Mouse (Mus musculus) hindbrain, embryonic 13.5 days (tissue): ENCODE measurements around the gene Fgfr1op2. TPM values are rescaled to one million over a fixed set of nuclear protein-coding genes. Genes with fewer than 3 reads are reported as not detected.

ENCODE experiments used
- ATAC-seq: fragments of 200-750 bp; cut with Nextera tagmentation; 2 replicates; pipeline ENCODE4 v1.8.0; 2017; ENCODE audit warnings: moderate TSS enrichment; ENCODE audit not compliant: low FRiP score
- H3K27ac ChIP-seq: fragments of 300-500 bp; sonication (generic); 2 replicates; pipeline ENCODE4 v1.5.1; 2015; ENCODE audit warnings: inconsistent platforms, mild to moderate bottlenecking, moderate library complexity
- H3K27me3 ChIP-seq: fragments of 300-500 bp; sonication (generic); 2 replicates; pipeline ENCODE4 v1.6.1; 2015; ENCODE audit warnings: mild to moderate bottlenecking, inconsistent platforms
- H3K36me3 ChIP-seq: fragments of 300-500 bp; sonication (generic); 2 replicates; pipeline ENCODE4 v1.6.1; 2015; ENCODE audit warnings: mild to moderate bottlenecking, inconsistent platforms
- H3K4me1 ChIP-seq: fragments of 300-500 bp; sonication (generic); replicated peaks from 2 replicates; pipeline ENCODE4 v1.6.1; 2015; ENCODE audit warnings: inconsistent platforms
- H3K4me2 ChIP-seq: fragments of 300-500 bp; sonication (generic); 2 replicates; pipeline ENCODE4 v1.6.1; 2015; ENCODE audit warnings: inconsistent platforms, mild to moderate bottlenecking, moderate library complexity
- H3K4me3 ChIP-seq: fragments of 300-500 bp; sonication (generic); 2 replicates; pipeline ENCODE4 v1.5.1; 2015; ENCODE audit warnings: mild to moderate bottlenecking, inconsistent platforms
- H3K9ac ChIP-seq: fragments of 300-500 bp; sonication (generic); 2 replicates; pipeline ENCODE4 v1.6.1; 2015; ENCODE audit warnings: mild to moderate bottlenecking, inconsistent platforms
- H3K9me3 ChIP-seq: fragments of 300-500 bp; sonication (generic); 2 replicates; pipeline ENCODE4 v1.6.1; 2016; ENCODE audit warnings: inconsistent platforms
- WGBS: fragments of 180-500 bp; shearing (Covaris S2); methylation state at CpG from one replicate; pipeline ENCODE4 v1.1.7; 2015; 5-methylcytosine and 5-hydroxymethylcytosine counted together
- polyA plus RNA-seq: library from polyadenylated mRNA; unstranded; fragments of >200 nt; fragmentation: Nextera tagmentation; extraction: Ambion mirVana; gene quantifications from 2 replicates; pipeline ENCODE4 v1.2.1, GENCODE M21; 2015

Gene Fgfr1op2
- polyA plus RNA-seq, result 48.7 and 53.1 TPM in 2 replicates

DNA sequence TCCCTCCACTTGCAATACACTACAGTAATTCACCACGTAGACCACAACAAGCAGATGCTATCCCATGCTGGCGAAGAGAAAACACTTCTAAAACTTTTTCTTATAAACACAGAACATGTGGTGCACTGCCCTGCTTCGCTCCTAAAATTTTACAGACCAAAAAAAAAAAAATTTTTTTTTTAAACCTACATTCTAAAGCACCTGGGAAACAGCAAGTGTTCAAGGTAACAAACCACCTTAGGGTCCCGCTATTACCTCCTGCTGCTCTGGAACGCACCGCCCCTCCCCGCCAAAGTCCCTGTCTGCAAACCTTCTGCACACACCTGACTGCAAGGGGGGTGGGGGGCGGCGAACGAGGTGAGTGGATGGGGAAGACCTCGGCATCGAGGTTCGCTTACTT, at the start of gene Fgfr1op2:
Fgfr1op2 (plus strand) TSS at position 301 of the 400 bp plus-strand sequence.
- peak within 1 kb of the TSS; percentile 81 for H3K9ac ChIP-seq
- ATAC-seq, result no peak
- peak within 1 kb of the TSS; percentile 58 for H3K4me3 ChIP-seq
- H3K27me3 ChIP-seq, result no peaks in the 10 kb centered on the region
- peak within 1 kb of the TSS; percentile 98 for H3K27ac ChIP-seq
- no peaks in the 10 kb centered on the region for H3K9me3 ChIP-seq
- no peaks in the 10 kb centered on the region for H3K36me3 ChIP-seq
- H3K4me1 ChIP-seq, result peaks cover 42% of the 10 kb centered on the region
- 1% methylated on average over 13 of the region's 13 CpGs for WGBS
- peak within 1 kb of the TSS; percentile 76 for H3K4me2 ChIP-seq

DNA sequence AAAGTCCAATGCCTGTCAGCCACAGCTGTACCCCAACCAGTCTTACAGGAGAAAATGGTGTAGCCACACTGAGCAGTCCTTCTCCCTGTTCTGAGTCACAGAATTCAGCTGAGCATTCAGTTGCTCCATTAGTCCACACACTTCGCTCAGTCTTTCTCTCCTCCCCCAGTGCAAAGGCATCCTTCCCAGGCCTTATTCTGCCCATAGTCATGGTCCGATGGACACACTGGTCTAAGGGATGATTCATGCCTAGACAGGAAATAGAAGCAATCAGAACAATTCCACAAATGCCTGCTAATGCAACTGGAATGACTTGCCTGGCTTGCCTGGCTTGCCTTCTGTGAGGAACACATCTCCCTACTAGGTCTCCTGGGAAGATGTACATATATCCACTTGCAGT, 49.5 kb upstream of the Fgfr1op2 start:
- no peaks in the 10 kb centered on the region for H3K9me3 ChIP-seq
- no peaks in the 10 kb centered on the region for H3K27me3 ChIP-seq
- no peak overlapping the region for H3K4me2 ChIP-seq
- H3K4me3 ChIP-seq, result no peak overlapping the region
- no peak for ATAC-seq
- no peaks in the 10 kb centered on the region for H3K36me3 ChIP-seq
- H3K4me1 ChIP-seq, result no peaks in the 10 kb centered on the region
- H3K9ac ChIP-seq, result no peak overlapping the region
- WGBS, result 87% methylated on average over 2 of the region's 2 CpGs
- H3K27ac ChIP-seq, result no peak overlapping the region

DNA sequence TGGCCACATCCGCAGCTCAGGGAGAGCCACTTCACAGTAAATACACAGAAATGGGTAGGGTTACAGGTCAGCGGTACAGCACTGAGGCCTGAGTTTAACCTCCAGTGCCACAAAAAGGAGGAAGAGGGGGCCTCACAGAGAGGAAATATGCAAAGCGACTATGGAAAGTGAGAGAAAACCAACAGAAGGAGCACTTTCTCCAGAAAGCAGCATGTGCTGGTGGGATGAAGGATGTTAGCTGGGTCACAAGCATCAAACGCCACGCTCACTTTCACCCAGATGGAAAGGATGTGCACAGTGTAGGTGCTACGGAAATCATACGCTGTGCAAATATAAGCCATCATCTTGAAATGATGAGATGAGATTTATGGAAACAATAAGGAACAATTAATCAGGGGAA, 46.6 kb upstream of the Fgfr1op2 start:
- H3K27me3 ChIP-seq, result no peaks in the 10 kb centered on the region
- H3K4me1 ChIP-seq, result no peaks in the 10 kb centered on the region
- no peak for ATAC-seq
- H3K27ac ChIP-seq, result no peak overlapping the region
- no peaks in the 10 kb centered on the region for H3K36me3 ChIP-seq
- H3K4me3 ChIP-seq, result no peak overlapping the region
- WGBS, result 78% methylated on average over 7 of the region's 7 CpGs
- no peaks in the 10 kb centered on the region for H3K9me3 ChIP-seq
- H3K9ac ChIP-seq, result no peak overlapping the region
- H3K4me2 ChIP-seq, result no peak overlapping the region

DNA sequence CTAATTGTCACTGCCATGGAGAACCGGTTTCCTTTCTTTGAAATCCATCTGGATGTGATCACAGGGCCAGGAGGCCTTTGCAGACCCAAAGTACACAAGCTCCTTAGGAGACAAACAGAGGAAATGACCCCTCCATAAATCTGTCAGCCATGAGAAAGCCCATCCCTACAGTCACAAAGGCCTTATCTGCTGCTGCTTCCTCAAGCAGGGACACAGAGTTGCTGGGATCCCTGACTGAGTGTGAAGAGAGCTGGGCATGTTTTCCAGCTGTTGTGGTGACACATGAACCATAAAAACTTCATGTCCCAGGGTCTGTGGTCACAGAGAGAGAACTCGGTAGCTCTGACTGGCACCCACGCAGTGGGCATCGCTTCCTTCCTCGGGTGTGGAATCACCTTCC, 46.2 kb upstream of the Fgfr1op2 start:
- Histone ChIP-seq H3K4me1 (no peaks in the 10 kb centered on the region), H3K9me3 (no peaks in the 10 kb centered on the region), H3K27me3 (no peaks in the 10 kb centered on the region), H3K4me2 (no peak overlapping the region), H3K4me3 (no peak overlapping the region), H3K9ac (no peak overlapping the region), H3K36me3 (no peaks in the 10 kb centered on the region), H3K27ac (no peak overlapping the region)
- no peak for ATAC-seq
- WGBS, result 68% methylated on average over 5 of the region's 5 CpGs

DNA sequence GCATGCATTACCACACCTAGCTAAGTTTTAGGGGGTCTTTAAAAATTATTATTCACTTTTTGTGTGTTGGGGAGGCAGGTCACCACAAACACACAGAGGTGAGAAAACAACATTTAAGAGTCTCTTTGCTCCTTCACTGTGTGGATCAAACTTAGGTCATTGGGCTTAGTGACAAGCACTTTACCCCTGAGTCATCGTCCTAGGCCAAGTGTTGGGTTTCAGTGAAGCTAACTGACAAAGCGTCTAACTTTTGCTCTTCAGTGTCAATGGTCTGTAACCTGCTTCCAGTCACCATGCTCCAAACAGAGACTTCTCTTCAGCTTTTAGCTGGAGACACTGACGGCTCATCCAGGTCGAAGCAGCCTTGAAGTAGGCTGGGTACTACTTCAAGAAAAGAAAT, 43.9 kb upstream of the Fgfr1op2 start:
- Histone ChIP-seq H3K4me3 (no peak overlapping the region), H3K4me2 (no peak overlapping the region), H3K9ac (no peak overlapping the region), H3K27ac (no peak overlapping the region), H3K27me3 (no peaks in the 10 kb centered on the region), H3K36me3 (no peaks in the 10 kb centered on the region), H3K9me3 (no peaks in the 10 kb centered on the region), H3K4me1 (no peaks in the 10 kb centered on the region)
- WGBS, result 91% methylated on average over 4 of the region's 4 CpGs
- ATAC-seq, result no peak

DNA sequence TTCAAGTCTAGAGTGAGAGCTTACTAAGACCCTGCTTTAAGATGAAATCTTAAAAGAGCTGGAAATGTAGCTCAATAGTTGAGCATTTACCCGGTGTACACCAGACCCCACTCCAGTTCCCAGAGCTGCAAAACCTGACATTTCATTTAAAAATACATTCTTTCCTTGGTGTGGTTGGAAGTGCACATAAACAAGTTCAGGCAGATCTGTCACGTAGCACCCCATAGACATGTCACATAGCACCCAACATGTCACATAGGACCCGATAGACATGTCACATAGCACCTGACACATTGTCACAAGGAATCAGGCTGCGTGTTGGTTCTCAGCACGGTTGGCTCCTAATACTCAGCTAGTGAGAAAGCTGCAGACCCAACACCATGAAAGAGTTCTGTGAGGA, 41.5 kb upstream of the Fgfr1op2 start:
- H3K36me3 ChIP-seq, result no peaks in the 10 kb centered on the region
- no peak overlapping the region for H3K9ac ChIP-seq
- no peaks in the 10 kb centered on the region for H3K27me3 ChIP-seq
- ATAC-seq, result no peak
- no peaks in the 10 kb centered on the region for H3K4me1 ChIP-seq
- no peak overlapping the region for H3K4me2 ChIP-seq
- WGBS, result 97% methylated on average over 5 of the region's 5 CpGs
- no peaks in the 10 kb centered on the region for H3K9me3 ChIP-seq
- H3K27ac ChIP-seq, result no peak overlapping the region
- no peak overlapping the region for H3K4me3 ChIP-seq

DNA sequence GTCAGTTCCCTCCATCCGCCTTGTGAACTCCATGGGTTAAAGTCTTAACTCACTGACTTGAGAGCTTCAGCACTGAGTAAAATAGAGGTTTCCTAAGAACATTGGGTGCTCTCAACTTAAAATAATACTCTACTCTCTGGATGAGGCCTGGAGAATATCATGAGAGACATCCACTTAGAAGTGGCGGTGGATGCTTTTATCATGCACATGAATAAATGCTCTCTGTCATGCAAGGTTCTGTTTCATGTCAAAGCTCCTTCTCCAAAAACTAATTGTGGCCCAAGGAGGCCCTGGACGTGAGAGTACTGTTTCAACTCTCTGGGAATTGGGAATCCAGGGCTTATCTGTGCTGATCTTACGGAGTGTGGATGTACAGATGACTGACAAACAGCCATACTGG, 39.9 kb upstream of the Fgfr1op2 start:
- Histone ChIP-seq H3K27me3 (no peaks in the 10 kb centered on the region), H3K36me3 (no peaks in the 10 kb centered on the region), H3K27ac (no peak overlapping the region), H3K9me3 (no peaks in the 10 kb centered on the region), H3K4me2 (no peak overlapping the region), H3K4me1 (no peaks in the 10 kb centered on the region), H3K4me3 (no peak overlapping the region), H3K9ac (no peak overlapping the region)
- no peak for ATAC-seq
- 94% methylated on average over 4 of the region's 4 CpGs for WGBS

DNA sequence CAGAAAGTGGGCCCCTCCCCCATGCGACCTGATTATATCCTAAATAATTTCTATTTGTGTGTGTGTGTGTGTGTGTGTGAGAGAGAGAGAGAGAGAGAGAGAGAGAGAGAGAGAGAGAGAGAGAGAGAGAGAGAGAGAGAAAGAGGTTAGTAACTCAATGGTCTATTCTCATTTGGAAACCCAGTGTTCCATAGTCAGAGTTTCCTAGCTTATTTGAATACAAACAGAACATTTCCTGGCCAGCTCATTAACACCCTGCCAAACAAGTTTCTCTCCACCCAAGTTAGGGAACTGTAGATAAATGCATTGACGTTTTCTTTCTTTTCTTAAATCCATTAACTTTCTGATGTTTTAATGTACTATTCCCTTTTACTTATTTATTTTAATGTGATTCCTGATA, 38.9 kb upstream of the Fgfr1op2 start:
- no peaks in the 10 kb centered on the region for H3K27me3 ChIP-seq
- H3K4me2 ChIP-seq, result no peak overlapping the region
- H3K36me3 ChIP-seq, result no peaks in the 10 kb centered on the region
- no peak overlapping the region for H3K9ac ChIP-seq
- ATAC-seq, result no peak
- 77% methylated on average over 2 of the region's 2 CpGs for WGBS
- H3K4me3 ChIP-seq, result no peak overlapping the region
- H3K27ac ChIP-seq, result no peak overlapping the region
- H3K9me3 ChIP-seq, result no peaks in the 10 kb centered on the region
- H3K4me1 ChIP-seq, result no peaks in the 10 kb centered on the region

DNA sequence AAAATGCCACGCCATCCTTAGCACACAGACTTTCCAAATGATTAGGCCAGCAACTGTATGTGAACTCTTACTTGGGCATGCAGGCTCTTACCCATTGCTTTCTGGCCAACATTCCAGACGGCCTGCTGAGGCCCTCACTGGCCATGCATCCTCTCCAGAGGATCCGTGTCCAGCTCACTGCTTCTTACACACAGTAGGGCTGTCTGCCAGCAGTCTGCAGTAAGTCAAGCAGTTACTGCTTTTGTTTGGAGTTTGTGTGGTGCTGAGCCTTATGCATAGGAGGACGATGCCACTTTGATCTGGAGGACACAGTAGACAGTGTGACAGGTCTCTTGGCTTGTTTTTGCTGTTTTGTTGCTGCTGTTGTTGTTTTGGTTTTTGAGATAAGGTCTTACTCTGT, 38.3 kb upstream of the Fgfr1op2 start:
- ATAC-seq, result no peak
- Histone ChIP-seq H3K9me3 (no peaks in the 10 kb centered on the region), H3K4me3 (no peak overlapping the region), H3K9ac (no peak overlapping the region), H3K36me3 (no peaks in the 10 kb centered on the region), H3K27me3 (no peaks in the 10 kb centered on the region), H3K4me1 (no peaks in the 10 kb centered on the region), H3K27ac (no peak overlapping the region), H3K4me2 (no peak overlapping the region)
- WGBS, result 60% methylated on average over 4 of the region's 4 CpGs

DNA sequence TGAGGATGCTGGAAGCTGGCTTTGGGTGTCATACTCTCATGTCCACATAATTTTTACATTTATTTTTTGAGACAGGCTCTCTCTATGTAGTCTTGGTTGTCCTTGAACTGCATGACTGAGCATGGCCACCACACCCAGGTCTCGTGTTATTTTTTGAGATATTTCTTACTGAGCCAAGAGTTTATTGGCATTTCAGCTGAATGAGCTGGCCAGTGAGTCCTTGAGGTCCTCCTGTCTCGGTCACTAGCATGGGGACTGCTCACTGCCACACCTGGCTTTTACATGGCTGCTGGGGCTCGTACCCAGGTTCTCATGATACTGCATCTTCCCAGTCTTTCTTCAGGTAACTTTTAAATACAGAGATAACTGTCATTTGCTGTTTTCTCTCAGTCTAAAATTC, 36.6 kb upstream of the Fgfr1op2 start:
- 85% methylated on average over 3 of the region's 3 CpGs for WGBS
- no peak for ATAC-seq

DNA sequence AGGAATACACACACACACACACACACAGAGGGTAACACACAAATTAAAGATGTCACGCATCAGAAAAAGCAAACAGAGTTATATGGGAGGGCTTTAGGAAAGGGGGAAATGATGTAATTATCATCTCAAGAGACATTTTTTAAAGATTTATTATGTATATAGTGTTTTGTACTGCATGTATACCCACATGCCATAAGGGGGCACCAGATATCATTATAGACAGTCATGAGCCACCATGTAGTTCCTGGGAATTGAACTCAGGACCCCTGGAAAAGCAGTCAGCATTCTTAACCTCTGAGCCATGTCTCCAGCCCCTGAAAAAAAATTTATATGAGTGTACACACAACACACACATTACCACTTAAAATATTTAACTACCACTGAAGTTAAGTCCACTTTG, 32.4 kb upstream of the Fgfr1op2 start:
- Histone ChIP-seq H3K4me1 (no peaks in the 10 kb centered on the region), H3K9me3 (no peaks in the 10 kb centered on the region), H3K4me3 (no peak overlapping the region), H3K27me3 (no peaks in the 10 kb centered on the region), H3K36me3 (peaks cover 34% of the 10 kb centered on the region), H3K9ac (no peak overlapping the region), H3K27ac (no peak overlapping the region), H3K4me2 (no peak overlapping the region)
- whole genome bisulfite sequencing, result 93% methylated on average over 1 of the region's 1 CpGs
- no peak for ATAC-seq

More for the DNA sequence above, 36.6 kb upstream of the Fgfr1op2 start:
- 0 out of 2 replicates have a peak, but pooled peaks cover under 1% of the 10 kb centered on the region for H3K36me3 ChIP-seq
- no peak overlapping the region for H3K9ac ChIP-seq
- no peaks in the 10 kb centered on the region for H3K9me3 ChIP-seq
- H3K4me1 ChIP-seq, result no peaks in the 10 kb centered on the region
- no peak overlapping the region for H3K4me2 ChIP-seq
- no peak overlapping the region for H3K4me3 ChIP-seq
- no peak overlapping the region for H3K27ac ChIP-seq
- no peaks in the 10 kb centered on the region for H3K27me3 ChIP-seq

DNA sequence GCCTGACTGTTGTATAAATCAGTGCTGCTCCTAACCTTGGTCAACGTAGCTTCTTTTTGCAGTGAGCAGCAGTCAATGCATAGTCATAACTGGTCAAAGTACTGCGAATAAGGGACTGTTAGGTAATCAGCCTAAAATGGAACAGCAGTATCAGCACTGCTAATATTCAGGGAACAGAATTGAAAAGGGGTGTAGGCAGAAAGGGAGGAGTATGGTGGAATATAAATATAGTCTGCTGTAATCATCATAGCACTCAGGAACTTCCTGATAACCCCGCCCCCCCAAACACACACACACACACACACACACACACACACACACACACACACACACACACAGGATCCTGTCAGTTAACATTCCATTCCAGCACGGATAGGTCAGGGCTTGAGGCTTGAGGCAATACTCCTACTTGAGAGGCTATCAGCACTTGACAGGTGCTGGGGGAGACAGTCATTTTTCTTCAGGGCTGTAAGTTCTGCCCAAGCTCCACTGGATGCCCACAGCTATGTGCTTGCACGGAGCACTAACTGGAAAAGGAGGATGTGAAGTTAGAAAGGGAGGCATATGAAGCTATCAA, 31.6 kb upstream of the Fgfr1op2 start:
- Histone ChIP-seq H3K4me2 (no peak overlapping the region), H3K27ac (no peak overlapping the region), H3K27me3 (no peaks in the 10 kb centered on the region), H3K4me1 (no peaks in the 10 kb centered on the region), H3K9ac (no peak overlapping the region), H3K4me3 (no peak overlapping the region), H3K9me3 (no peaks in the 10 kb centered on the region), H3K36me3 (peaks cover 41% of the 10 kb centered on the region)
- WGBS, result 91% methylated on average over 5 of the region's 5 CpGs
- ATAC-seq, result no peak

DNA sequence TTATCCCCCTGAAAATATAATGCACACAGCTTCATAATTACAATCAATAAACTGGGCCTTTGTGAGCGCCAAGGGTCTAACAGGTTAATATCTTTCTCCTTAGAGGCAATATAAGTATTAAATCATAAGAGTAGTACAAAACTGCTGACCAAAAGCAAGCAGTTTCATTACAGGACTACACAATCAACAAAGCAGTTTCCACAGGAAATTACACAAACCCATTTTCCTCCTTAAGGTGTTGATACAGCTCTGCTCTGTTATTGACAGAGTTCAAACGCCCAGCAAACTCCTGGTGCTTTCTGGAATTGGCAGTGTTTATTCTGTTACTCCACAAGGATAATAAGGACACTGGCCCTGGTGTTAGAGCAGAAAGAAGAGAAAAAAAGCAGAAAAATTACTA, 26.6 kb upstream of the Fgfr1op2 start:
- Histone ChIP-seq H3K9me3 (no peaks in the 10 kb centered on the region), H3K4me3 (no peak overlapping the region), H3K27me3 (no peaks in the 10 kb centered on the region), H3K4me2 (no peak overlapping the region), H3K27ac (no peak overlapping the region), H3K4me1 (no peaks in the 10 kb centered on the region), H3K36me3 (peaks cover 83% of the 10 kb centered on the region), H3K9ac (no peak overlapping the region)
- no peak for ATAC-seq
- 90% methylated on average over 2 of the region's 2 CpGs for WGBS
